Mouse (Mus musculus) liver, postnatal 0 days (tissue): ENCODE data around the gene Sptan1. TPM values are rescaled to one million over a fixed set of nuclear protein-coding genes. Genes with fewer than 3 reads are reported as not detected.

Source experiments
- ATAC-seq: fragments of 200-750 bp; cut with Nextera tagmentation; 2 replicates; pipeline ENCODE4 v1.8.0; 2017; ENCODE audit warnings: mild to moderate bottlenecking, moderate library complexity
- DNase-seq: peaks from one replicate; pipeline ENCODE4 v3.0.0-alpha.2; 2016
- H3K27ac ChIP-seq: fragments of 300-500 bp; sonication (generic); 2 replicates; pipeline ENCODE4 v1.5.1; 2014; ENCODE audit warnings: antibody characterized with exemption, moderate library complexity, mild to moderate bottlenecking, low read depth
- H3K27me3 ChIP-seq: fragments of 300-500 bp; sonication (generic); 2 replicates; pipeline ENCODE4 v1.6.1; 2014; ENCODE audit warnings: low read length, control low read depth, mixed read lengths; ENCODE audit not compliant: insufficient read depth
- H3K36me3 ChIP-seq: fragments of 300-500 bp; sonication (generic); replicated peaks from 2 replicates; pipeline ENCODE4 v1.6.1; 2014; ENCODE audit warnings: mild to moderate bottlenecking, control low read depth, low read length, moderate library complexity, mixed read lengths; ENCODE audit not compliant: insufficient read depth
- H3K4me1 ChIP-seq: fragments of 300-500 bp; sonication (generic); 2 replicates; pipeline ENCODE4 v1.6.1; 2014; ENCODE audit warnings: antibody characterized with exemption, mild to moderate bottlenecking, control low read depth; ENCODE audit not compliant: insufficient read depth
- H3K4me2 ChIP-seq: fragments of 300-500 bp; sonication (generic); 2 replicates; pipeline ENCODE4 v1.6.1; 2014; ENCODE audit warnings: low read depth, mild to moderate bottlenecking, low read length, moderate library complexity, mixed read lengths
- H3K4me3 ChIP-seq: fragments of 300-500 bp; sonication (generic); 2 replicates; pipeline ENCODE4 v1.5.1; 2014; ENCODE audit warnings: low read depth, low read length
- H3K9ac ChIP-seq: fragments of 300-500 bp; sonication (generic); replicated peaks from 2 replicates; pipeline ENCODE4 v1.6.1; 2014; ENCODE audit warnings: mild to moderate bottlenecking, moderate library complexity
- H3K9me3 ChIP-seq: fragments of 300-500 bp; sonication (generic); 2 replicates; pipeline ENCODE4 v1.6.1; 2016; ENCODE audit warnings: mild to moderate bottlenecking, control low read depth, low read length, mixed read lengths
- CTCF ChIP-seq: sonication (generic); IDR thresholded peaks from 2 replicates; pipeline ENCODE4 v1.5.1; 2016; ENCODE audit warnings: antibody characterized with exemption, low read depth
- EP300 ChIP-seq: IDR thresholded peaks from 2 replicates; pipeline ENCODE4 v1.6.1; 2016; ENCODE audit warnings: antibody characterized with exemption, low read depth, mild to moderate bottlenecking
- WGBS: fragments of 180-500 bp; shearing (Covaris S2); extraction: QIAGEN DNeasy Blood & Tissue Kit; methylation state at CpG from one replicate; pipeline ENCODE4 v1.1.7; 2014; ENCODE audit not compliant: insufficient replicate concordance; 5-methylcytosine and 5-hydroxymethylcytosine counted together
- polyA plus RNA-seq: library from polyadenylated mRNA; unstranded; fragments of >200 nt; fragmentation: Nextera tagmentation; extraction: Ambion mirVana; gene quantifications from 2 replicates; pipeline ENCODE4 v1.2.1, GENCODE M21; 2015

Gene Sptan1
- polyA plus RNA-seq, 1 experiment from 2014 or later, result 17.2 TPM

GRCm38 (mm10) chr2:30014326-30014966, 49.1 kb downstream of the Sptan1 start:
- WGBS, result 77% methylated on average over 11 of the region's 11 CpGs
- H3K4me1 ChIP-seq, result no peaks in the 10 kb centered on the region
- H3K27me3 ChIP-seq, result no peaks in the 10 kb centered on the region
- no peaks in the 10 kb centered on the region for H3K9me3 ChIP-seq
- no peak overlapping the region for H3K9ac ChIP-seq
- H3K36me3 ChIP-seq, result peaks cover 82% of the 10 kb centered on the region
- H3K27ac ChIP-seq, result no peak overlapping the region
- DNase-seq (no peak), ATAC-seq (no peak)
- TF ChIP-seq EP300 (no peak), CTCF (no peak)
- no peak overlapping the region for H3K4me2 ChIP-seq
- H3K4me3 ChIP-seq, result no peak overlapping the region

- Histone ChIP-seq H3K4me1 (no peaks in the 10 kb centered on the region), H3K4me3 (no peak overlapping the region), H3K9ac (no peak overlapping the region), H3K4me2 (no peak overlapping the region), H3K9me3 (no peaks in the 10 kb centered on the region), H3K27ac (no peak overlapping the region), H3K36me3 (peaks cover 86% of the 10 kb centered on the region), H3K27me3 (no peaks in the 10 kb centered on the region)
- WGBS, result 81% methylated on average over 4 of the region's 4 CpGs
- DNase-seq, result no peak
- ATAC-seq, result no peak
- TF ChIP-seq EP300, result no peak
- no peak for TF ChIP-seq CTCF
Observed at GRCm38 (mm10) chr2:30025454-30025853, 60.1 kb downstream of the Sptan1 start.

GRCm38 (mm10) chr2:30026997-30027396, 61.6 kb downstream of the Sptan1 start:
- Histone ChIP-seq H3K4me3 (no peak overlapping the region), H3K9ac (no peak overlapping the region), H3K36me3 (peaks cover 82% of the 10 kb centered on the region), H3K9me3 (no peaks in the 10 kb centered on the region), H3K27ac (no peak overlapping the region), H3K4me2 (no peak overlapping the region), H3K27me3 (no peaks in the 10 kb centered on the region), H3K4me1 (no peaks in the 10 kb centered on the region)
- DNase-seq (no peak), ATAC-seq (no peak)
- TF ChIP-seq CTCF, result no peak
- no peak for TF ChIP-seq EP300
- 87% methylated on average over 5 of the region's 5 CpGs for WGBS

- H3K27me3 ChIP-seq, result no peaks in the 10 kb centered on the region
- H3K9ac ChIP-seq, result no peak overlapping the region
- H3K4me1 ChIP-seq, result no peaks in the 10 kb centered on the region
- DNase-seq (no peak), ATAC-seq (no peak)
- H3K4me3 ChIP-seq, result no peak overlapping the region
- H3K9me3 ChIP-seq, result no peaks in the 10 kb centered on the region
- TF ChIP-seq EP300 (no peak), CTCF (peak; percentile 35)
- peaks cover 32% of the 10 kb centered on the region for H3K36me3 ChIP-seq
- no peak overlapping the region for H3K4me2 ChIP-seq
- no peak overlapping the region for H3K27ac ChIP-seq
- 56% methylated on average over 11 of the region's 11 CpGs for WGBS
Observed at GRCm38 (mm10) chr2:30032244-30032846, 67.0 kb downstream of the Sptan1 start.

DNA sequence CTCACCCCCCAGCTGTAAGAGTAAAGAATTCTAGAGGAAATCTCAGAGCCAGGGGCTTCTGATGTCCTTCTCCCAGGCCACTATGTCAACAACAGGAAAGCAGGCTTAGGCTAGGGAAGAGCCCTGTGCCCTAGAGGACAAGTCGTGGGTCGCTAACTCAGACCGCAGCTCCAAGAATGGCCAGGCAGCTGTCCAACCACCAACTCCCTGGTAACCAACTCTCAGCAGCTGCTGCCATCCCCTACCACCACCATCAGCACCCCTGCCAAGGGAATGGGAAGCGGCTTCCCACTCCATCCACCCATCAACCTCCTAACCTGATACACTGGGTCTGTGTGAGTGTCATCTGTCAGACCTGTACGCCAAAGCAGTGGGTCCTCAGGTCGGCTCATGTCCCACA, 67.6 kb downstream of the Sptan1 start:
- Histone ChIP-seq H3K27me3 (no peaks in the 10 kb centered on the region), H3K36me3 (peaks cover 26% of the 10 kb centered on the region), H3K9me3 (no peaks in the 10 kb centered on the region), H3K4me2 (no peak overlapping the region), H3K27ac (no peak overlapping the region), H3K9ac (no peak overlapping the region), H3K4me3 (no peak overlapping the region), H3K4me1 (no peaks in the 10 kb centered on the region)
- WGBS, result 69% methylated on average over 6 of the region's 6 CpGs
- DNase-seq (no peak), ATAC-seq (no peak)
- TF ChIP-seq CTCF, result no peak
- TF ChIP-seq EP300, result no peak

- 70% methylated on average over 2 of the region's 2 CpGs for WGBS
- H3K4me2 ChIP-seq, result no peak overlapping the region
- TF ChIP-seq EP300, result no peak
- no peak for TF ChIP-seq CTCF
- no peak overlapping the region for H3K9ac ChIP-seq
- no peaks in the 10 kb centered on the region for H3K27me3 ChIP-seq
- H3K4me3 ChIP-seq, result no peak overlapping the region
- H3K36me3 ChIP-seq, result no peaks in the 10 kb centered on the region
- H3K27ac ChIP-seq, result no peak overlapping the region
- no peak for DNase-seq
- H3K9me3 ChIP-seq, result no peaks in the 10 kb centered on the region
- no peak for ATAC-seq
- no peaks in the 10 kb centered on the region for H3K4me1 ChIP-seq
Observed at GRCm38 (mm10) chr2:30037762-30038161, 72.4 kb downstream of the Sptan1 start.
